Mouse (Mus musculus): ENCODE data around the gene Gm7102. TPM values are rescaled to one million over a fixed set of nuclear protein-coding genes. Genes with fewer than 3 reads are reported as not detected.
A peak's percentile ranks its signal among the peaks of the same experiment; 100 is the strongest.
"Not testable (repeated sequence)": the region's sequence is repeated elsewhere in the genome, so short reads cannot be mapped to it uniquely, and the experiment has no call there.

Gm7102 gene
- total RNA-seq (2012; rRNA removed) = 0.58 and 0.71 TPM in 2 replicates

- no peak for DNase-seq (ENCODE audit: low read depth, low spot score)
- in situ Hi-C loops (cut with MboI; ENCODE audit: low sequenced_read_pairs in 2 of 2, unreplicated experiment in 2 of 2) = no loop called here
- TF ChIP-seq MAFK (IDR thresholded peaks at IDR 0.05; ENCODE audit: insufficient read depth, low read depth, low read length) (no peak), HCFC1 (IDR thresholded peaks at IDR 0.05; ENCODE audit: borderline replicate concordance, insufficient read depth, low read length) (peak; percentile 46; the same call in 1 of the 2 replicates)
- Histone ChIP-seq H3K27ac (ENCODE audit: insufficient read depth, low read depth, low read length, poor library complexity, severe bottlenecking) (no peak within 1 kb of the TSS), H3K9me3 (ENCODE audit: control insufficient read depth, insufficient read depth, low read depth, low read length) (no peaks in the 10 kb centered on the region), H3K4me1 (ENCODE audit: control insufficient read depth in 2 of 2, insufficient read depth in 2 of 2, low read length in 2 of 2, poor library complexity in 1 of 2) (no peaks in the 10 kb centered on the region), H3K36me3 (ENCODE audit: control insufficient read depth, insufficient read depth, low read length, poor library complexity, severe bottlenecking) (no peaks in the 10 kb centered on the region), H3K4me3 (ENCODE audit: insufficient read depth in 1 of 2, low read depth in 1 of 2, low read length in 2 of 2, poor library complexity in 1 of 2, severe bottlenecking in 1 of 2) (peak within 1 kb of the TSS; percentile 62 to 66; a peak in 3 of 4 replicates), H3K9ac (ENCODE audit: insufficient read depth, low read depth, low read length, poor library complexity, severe bottlenecking) (peak within 1 kb of the TSS; percentile 82)
Observed at GRCm38 (mm10) chr19:61175756-61176324, at the start of gene Gm7102. TSS of gene Gm7102 (minus strand) at chr19:61176309.

GRCm38 (mm10) chr19:61224678-61225525, 48.8 kb upstream of the Gm7102 start:
- Histone ChIP-seq H3K27ac (ENCODE audit: insufficient read depth, low read depth, low read length, poor library complexity, severe bottlenecking) (peak overlapping the region; percentile 92), H3K36me3 (ENCODE audit: control insufficient read depth, insufficient read depth, low read length, poor library complexity, severe bottlenecking) (peaks cover 7% of the 10 kb centered on the region; the same call in 1 of the 2 replicates), H3K4me1 (ENCODE audit: control insufficient read depth in 2 of 2, insufficient read depth in 2 of 2, low read length in 2 of 2, poor library complexity in 1 of 2) (peaks cover 0 to 5% of the 10 kb centered on the region in 2 experiments; a peak in 1 of 4 replicates), H3K9ac (ENCODE audit: insufficient read depth, low read depth, low read length, poor library complexity, severe bottlenecking) (peak overlapping the region; percentile 24; the same call in 1 of the 2 replicates), H3K9me3 (ENCODE audit: control insufficient read depth, insufficient read depth, low read depth, low read length) (no peaks in the 10 kb centered on the region), H3K4me3 (ENCODE audit: insufficient read depth in 1 of 2, low read depth in 1 of 2, low read length in 2 of 2, poor library complexity in 1 of 2, severe bottlenecking in 1 of 2) (peak overlapping the region; percentile 71 to 76)
- in situ Hi-C loops (cut with MboI; ENCODE audit: low sequenced_read_pairs in 2 of 2, unreplicated experiment in 2 of 2) = no loop called here
- DNase-seq (ENCODE audit: low read depth, low spot score) = no peak
- no peak for TF ChIP-seq ZC3H11A (IDR thresholded peaks at IDR 0.05; ENCODE audit: borderline replicate concordance, low read depth, low read length)
- TF ChIP-seq CHD2 (IDR thresholded peaks at IDR 0.05; ENCODE audit: low read depth, low read length) = 0 out of 2 replicates have a peak, but pooled peaks have one; percentile 14

- peak; percentile 96 for DNase-seq (ENCODE audit: low read depth, low spot score)
- Histone ChIP-seq H3K36me3 (ENCODE audit: control insufficient read depth, insufficient read depth, low read length, poor library complexity, severe bottlenecking) (peaks cover 7% of the 10 kb centered on the region; the same call in 1 of the 2 replicates), H3K4me1 (ENCODE audit: control insufficient read depth in 2 of 2, insufficient read depth in 2 of 2, low read length in 2 of 2, poor library complexity in 1 of 2) (peaks cover 0 to 5% of the 10 kb centered on the region in 2 experiments; a peak in 1 of 4 replicates), H3K9me3 (ENCODE audit: control insufficient read depth, insufficient read depth, low read depth, low read length) (no peaks in the 10 kb centered on the region), H3K4me3 (ENCODE audit: insufficient read depth in 1 of 2, low read depth in 1 of 2, low read length in 2 of 2, poor library complexity in 1 of 2, severe bottlenecking in 1 of 2) (no peak overlapping the region), H3K9ac (ENCODE audit: insufficient read depth, low read depth, low read length, poor library complexity, severe bottlenecking) (no peak overlapping the region), H3K27ac (ENCODE audit: insufficient read depth, low read depth, low read length, poor library complexity, severe bottlenecking) (no peak overlapping the region)
- TF ChIP-seq HCFC1 (IDR thresholded peaks at IDR 0.05; ENCODE audit: borderline replicate concordance, insufficient read depth, low read length) (no peak), ZC3H11A (IDR thresholded peaks at IDR 0.05; ENCODE audit: borderline replicate concordance, low read depth, low read length) (no peak), CHD2 (IDR thresholded peaks at IDR 0.05; ENCODE audit: low read depth, low read length) (no peak), MAFK (IDR thresholded peaks at IDR 0.05; ENCODE audit: insufficient read depth, low read depth, low read length) (no peak), ZNF384 (IDR thresholded peaks at IDR 0.05; ENCODE audit: low read depth, low read length) (no peak)
- in situ Hi-C loops (cut with MboI; ENCODE audit: low sequenced_read_pairs in 2 of 2, unreplicated experiment in 2 of 2) = no loop called here
Observed at GRCm38 (mm10) chr19:61223706-61224328, 47.7 kb upstream of the Gm7102 start.

- H3K9ac ChIP-seq (ENCODE audit: insufficient read depth, low read depth, low read length, poor library complexity, severe bottlenecking); H3K4me3 ChIP-seq (ENCODE audit: insufficient read depth in 1 of 2, low read depth in 1 of 2, low read length in 2 of 2, poor library complexity in 1 of 2, severe bottlenecking in 1 of 2); H3K27ac ChIP-seq (ENCODE audit: insufficient read depth, low read depth, low read length, poor library complexity, severe bottlenecking); DNase-seq (ENCODE audit: low read depth, low spot score); H3K9me3 ChIP-seq (ENCODE audit: control insufficient read depth, insufficient read depth, low read depth, low read length); H3K36me3 ChIP-seq (ENCODE audit: control insufficient read depth, insufficient read depth, low read length, poor library complexity, severe bottlenecking); H3K4me1 ChIP-seq (ENCODE audit: control insufficient read depth in 2 of 2, insufficient read depth in 2 of 2, low read length in 2 of 2, poor library complexity in 1 of 2); in situ Hi-C loops (cut with MboI; ENCODE audit: low sequenced_read_pairs in 2 of 2, unreplicated experiment in 2 of 2): not testable (repeated sequence)
Observed at GRCm38 (mm10) chr19:61207506-61207905, 31.4 kb upstream of the Gm7102 start.
